Mouse (Mus musculus) monocyte, adult 5-6 weeks (primary cell): ENCODE measurements around the gene Amd1. TPM values are rescaled to one million over a fixed set of nuclear protein-coding genes. Genes with fewer than 3 reads are reported as not detected.
A peak's percentile ranks its signal among the peaks of the same experiment; 100 is the strongest.

Source experiments
- ATAC-seq: fragments of 153-309, 156-312 bp; replicated peaks from 2 replicates; pipeline ENCODE4 v1.8.0; 2017; ENCODE audit warnings: mild to moderate bottlenecking; ENCODE audit not compliant: low TSS enrichment, insufficient number of reproducible peaks, severe bottlenecking, poor library complexity, low FRiP score
- total RNA-seq: library from RNA; stranded (forward); fragments of 200-1000, 200-491, 200-594 nt; gene quantifications from 3 replicates; pipeline ENCODE4 v1.2.3, GENCODE M21; 2017

The Amd1 gene
- total RNA-seq, 1 experiment from 2014 or later = 100 TPM

DNA sequence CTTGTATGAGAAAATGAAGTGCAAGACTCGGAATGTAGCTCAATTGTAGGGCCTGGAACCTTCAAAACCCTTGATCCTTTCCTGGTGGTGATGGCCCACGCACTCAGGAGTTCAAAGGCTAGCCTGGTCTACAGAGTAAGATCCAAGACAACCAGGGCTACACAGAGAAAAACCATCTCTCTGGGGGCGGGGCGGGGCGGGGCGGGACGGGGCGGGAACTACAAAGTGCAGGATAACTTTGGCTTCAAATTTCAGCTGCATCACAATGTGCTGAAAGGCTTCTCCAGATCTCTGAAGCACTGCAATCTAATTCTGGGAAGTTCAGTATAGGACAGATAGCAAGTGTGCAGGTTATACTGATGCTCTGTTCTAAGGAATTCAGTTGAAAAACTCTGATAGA, 42.4 kb downstream of the Amd1 start:
- no peak for ATAC-seq

DNA sequence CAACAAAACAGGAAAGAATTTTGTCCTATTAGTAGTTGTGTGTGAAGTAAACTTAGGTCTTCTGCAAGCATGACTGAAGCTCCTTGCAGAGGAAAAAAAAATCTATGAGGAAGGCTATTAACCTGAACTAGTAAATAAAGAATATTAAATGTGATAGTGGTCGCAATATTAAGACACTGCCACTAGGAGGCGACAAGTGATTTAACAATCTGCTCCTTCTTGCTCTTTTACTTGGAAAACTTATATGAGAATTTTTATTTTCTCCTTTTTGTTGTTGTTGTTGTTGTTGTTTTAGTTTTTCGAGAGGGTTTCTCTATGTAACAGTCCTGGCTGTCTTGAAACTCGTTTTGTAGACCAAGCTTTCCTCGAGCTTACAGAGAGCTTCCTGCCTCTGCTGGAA, 43.0 kb downstream of the Amd1 start:
- ATAC-seq = no peak

DNA sequence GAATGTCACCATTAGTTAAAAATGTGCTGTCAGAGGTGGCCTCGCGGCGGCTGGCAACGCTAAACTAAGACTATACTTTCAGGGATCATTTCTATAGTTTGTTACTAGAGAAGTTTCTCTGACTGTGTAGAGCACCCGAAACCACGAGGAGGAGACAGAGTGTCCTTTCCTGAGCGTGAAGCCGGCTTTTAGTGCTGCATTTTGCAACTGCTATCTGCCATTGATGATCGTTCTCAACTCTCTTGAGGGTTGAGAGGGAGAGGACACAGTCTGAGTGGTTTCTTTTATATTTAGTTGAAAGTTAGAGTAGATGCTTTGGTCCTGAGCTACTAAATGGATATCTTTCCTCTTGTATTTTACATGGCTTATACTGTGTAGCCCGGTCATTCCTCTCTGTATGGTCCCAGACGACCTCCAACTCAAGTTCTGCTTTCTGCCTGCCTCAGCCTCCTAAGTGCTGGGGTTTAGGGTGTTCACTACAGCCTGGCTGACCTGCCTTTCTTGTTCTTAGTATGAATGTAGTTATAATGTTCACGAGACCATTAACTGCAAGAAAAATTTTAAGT, 43.5 kb downstream of the Amd1 start:
- peak; percentile 70 for ATAC-seq

DNA sequence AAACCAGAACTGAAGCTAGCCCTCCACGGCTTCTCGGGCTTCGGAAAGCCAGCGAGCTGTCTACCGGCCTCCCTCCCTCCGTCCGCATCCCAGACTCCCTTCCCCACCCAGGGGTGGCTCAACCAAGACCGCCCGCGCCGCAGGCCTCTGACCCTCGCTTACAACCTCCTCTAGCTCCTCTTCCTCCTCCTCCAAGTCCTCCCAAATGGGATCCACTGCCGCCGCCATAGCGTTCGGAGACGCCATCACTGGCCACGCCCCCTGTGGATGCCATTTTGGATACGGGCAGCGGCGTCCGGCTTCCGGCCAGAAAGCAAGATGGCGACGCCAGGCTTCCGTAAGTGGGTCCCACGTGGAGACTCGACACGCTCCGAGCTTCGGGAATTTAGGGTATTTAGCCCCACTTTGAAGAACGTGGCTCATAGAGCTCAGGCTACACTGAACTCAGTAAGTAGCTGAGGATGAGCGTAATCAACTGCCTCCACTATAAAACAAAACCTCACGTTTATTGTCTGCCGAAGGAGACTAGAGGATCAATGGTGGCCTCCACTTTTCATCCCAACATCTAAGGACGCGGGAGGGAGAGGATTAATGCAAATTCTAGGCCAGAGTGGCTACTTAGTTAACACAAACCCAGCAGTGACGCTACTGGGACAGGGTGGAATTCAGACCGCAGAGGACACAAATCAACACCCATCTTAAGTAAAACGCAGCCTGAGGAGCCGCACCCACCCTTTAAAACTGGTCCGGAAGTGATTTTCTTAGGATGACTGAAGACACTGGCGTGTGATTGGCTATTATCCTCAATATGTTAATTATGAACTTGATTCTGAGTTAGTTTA, 44.4 kb downstream of the Amd1 start, which contains the start of gene Gtf3c6:
TSS of gene Gtf3c6 (minus strand) at position 695 of the 842 bp plus-strand sequence.
- peak; percentile 83 for ATAC-seq

DNA sequence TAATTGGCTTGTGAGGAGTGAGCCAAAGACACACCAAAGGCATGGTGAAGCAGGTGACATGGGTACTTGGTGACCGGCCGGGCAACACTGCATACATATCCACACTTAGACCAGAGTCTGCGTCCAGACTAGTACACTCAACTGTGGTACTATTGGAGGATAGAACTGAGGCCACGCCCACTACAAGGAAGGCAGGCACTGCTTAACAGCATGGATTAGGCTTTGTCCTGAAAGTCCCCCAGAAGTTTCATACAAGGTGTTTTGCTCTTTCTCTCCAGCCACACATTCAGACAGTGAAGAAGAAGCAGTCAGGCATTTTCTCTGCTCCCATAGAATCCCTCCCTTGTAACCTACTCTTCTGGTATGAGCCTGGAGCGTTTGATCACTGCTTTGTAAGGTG, 45.3 kb downstream of the Amd1 start:
- no peak; the same call in 1 of the 2 replicates for ATAC-seq

DNA sequence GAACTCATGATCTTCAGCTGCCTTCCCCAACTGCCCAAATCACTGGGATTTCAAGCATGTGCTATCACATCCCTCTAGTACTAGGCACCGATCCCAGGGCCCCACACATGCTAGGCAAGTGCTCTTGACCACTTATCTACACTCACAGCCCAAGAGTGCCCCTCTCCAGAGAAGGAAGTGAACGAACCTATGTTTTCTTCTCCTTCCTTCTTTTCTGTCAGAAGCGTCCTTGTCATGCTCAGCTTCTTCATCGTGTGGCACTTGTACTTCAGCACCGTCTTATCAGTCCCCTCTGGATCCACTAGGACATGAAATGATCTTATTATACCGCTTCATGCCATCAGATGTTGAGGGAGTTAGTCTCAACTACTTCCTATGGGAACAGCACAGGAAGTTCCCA, 51.0 kb downstream of the Amd1 start:
- ATAC-seq = no peak

DNA sequence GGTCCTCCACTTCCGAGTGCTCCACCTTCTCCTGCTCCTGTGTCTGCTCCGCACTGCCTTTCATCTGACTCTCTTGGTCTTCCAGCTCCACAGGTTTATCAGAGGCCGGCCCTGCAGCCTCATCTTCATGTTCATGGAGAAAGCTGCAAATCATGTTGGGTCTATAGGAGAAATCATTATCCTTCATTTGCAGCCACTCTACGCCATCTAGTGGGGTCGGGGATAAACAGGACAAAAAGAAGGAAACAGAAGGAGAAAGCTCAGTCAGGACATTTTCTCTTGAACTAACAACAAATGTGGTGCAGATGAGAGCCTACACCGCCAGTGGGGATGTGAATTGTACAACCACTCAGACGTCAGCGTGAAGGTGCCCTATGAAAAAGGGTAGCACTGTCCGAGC, 52.4 kb downstream of the Amd1 start:
- no peak for ATAC-seq

DNA sequence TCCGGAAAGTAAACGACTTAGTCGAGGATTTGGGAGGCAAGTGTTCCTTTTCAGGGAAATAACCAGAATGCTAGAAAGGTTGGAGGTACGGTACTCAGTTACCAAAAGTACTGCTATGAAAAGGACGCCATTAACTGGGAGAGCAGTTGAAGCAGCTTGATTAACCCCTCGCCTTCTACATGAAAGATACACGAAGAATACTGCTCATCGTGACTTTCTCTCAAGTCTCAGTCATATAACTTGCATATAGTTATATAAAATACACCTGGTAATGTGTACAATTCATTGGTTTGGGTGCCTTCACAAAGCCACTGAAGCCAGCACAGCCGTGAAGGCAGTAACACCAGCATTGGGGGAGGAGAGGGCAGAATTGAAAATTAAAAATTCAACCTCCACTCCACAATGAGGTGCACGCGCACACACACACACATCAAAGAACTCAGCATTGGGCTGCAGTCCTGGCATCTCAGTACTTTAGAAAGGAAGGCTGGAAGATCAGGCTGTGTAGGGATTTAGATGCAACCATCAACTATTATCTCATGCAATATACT, 54.7 kb downstream of the Amd1 start:
- ATAC-seq = no peak

DNA sequence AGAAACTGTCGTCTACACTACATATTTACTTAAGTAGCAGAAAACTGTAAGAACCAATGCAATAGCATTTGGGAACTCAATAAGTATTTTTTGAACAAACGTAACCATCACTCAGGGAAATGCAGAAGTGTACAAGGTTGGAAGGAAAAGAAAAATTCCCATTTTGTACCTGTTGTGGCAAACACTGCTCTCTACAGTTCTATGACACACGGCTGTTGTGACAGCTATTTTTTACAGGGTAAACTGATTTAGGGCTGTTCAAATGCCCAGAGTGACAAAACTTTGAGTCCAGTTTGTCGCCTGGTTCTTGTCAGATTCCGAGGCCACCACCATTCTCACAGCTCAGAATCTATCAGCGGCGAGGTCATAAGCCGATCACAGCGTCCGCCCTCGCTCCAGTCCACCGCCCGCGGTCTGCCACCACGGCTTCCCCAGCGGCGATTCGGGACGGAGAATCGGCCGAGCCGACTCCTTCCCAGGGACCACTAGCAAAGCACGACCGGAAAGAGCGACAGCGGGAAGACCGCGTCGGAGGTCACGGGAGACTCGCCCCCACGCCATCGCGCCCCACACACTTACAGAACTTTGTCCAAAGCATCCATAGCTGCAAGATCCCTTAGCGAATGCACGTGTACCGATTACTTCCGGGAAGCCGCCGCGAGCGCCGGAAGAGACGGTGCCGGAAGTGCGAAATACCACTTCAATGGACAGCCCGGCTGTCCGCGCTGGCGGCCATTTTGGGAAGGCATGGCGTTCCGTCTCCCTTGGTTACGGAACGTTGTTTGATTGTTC, 55.4 kb downstream of the Amd1 start, which contains the start of gene Rpf2:
TSS of gene Rpf2 (minus strand) at position 663 of the 792 bp plus-strand sequence.
- ATAC-seq = peak; percentile 96

DNA sequence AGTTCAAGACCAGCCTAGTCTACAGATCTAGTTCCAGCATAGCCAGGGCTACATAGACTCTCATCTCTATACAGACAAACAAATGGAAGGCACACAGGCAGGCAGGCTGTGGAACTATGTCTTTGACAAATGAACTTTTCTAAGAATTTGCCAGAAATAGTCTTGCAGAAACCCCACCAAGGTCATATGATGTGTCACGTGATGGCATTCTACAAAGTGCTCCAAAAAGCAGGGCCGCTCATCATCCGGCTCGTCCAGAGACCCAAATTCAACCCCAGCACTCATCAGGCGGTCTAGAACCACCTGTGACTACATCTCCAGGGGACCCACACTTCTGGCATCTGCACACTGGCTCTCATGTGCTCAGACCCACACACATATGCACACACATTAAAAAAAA, 64.2 kb downstream of the Amd1 start:
- no peak for ATAC-seq

Other genes with a start within 250 kb of the Amd1 start
- 19.6 to 23.9 TPM (median 23.2 TPM) in 3 replicates for gene Slc16a10, start 159.9 kb downstream of the Amd1 start, total RNA-seq
- gene Rpf2, start 55.1 kb downstream of the Amd1 start, total RNA-seq = 45.3 to 56.4 TPM (median 53.7 TPM) in 3 replicates
- 59.3 to 82.5 TPM (median 81.6 TPM) in 3 replicates for gene Gtf3c6, start 44.1 kb downstream of the Amd1 start, total RNA-seq
- 33.4 to 38.2 TPM (median 36.1 TPM) in 3 replicates for gene Cdk19, start 37.4 kb upstream of the Amd1 start, total RNA-seq